Mouse (Mus musculus) cortical plate, adult 2 months (tissue): Measurements from ENCODE around the gene Mtx1.

Experiments used
- CTCF ChIP-seq: fragments of 200-500 bp; IDR thresholded peaks from 2 replicates; pipeline ENCODE4 v1.5.1; 2011; ENCODE audit warnings: mild to moderate bottlenecking, control low read depth, low read length; ENCODE audit not compliant: insufficient read depth; ENCODE audit errors: extremely low read depth
- POLR2A ChIP-seq: fragments of 200-500 bp; IDR thresholded peaks from 2 replicates; pipeline ENCODE4 v1.6.1; 2011; ENCODE audit warnings: mild to moderate bottlenecking, low read length, control low read depth; ENCODE audit not compliant: insufficient read depth; ENCODE audit errors: extremely low read depth

GRCm38 (mm10) chr3:89208736-89209135 lies 18.2 kb downstream of the Mtx1 start:
- TF ChIP-seq CTCF, result no peak
- TF ChIP-seq POLR2A, result peak; percentile 3; the same call in 1 of the 2 replicates
